Mouse (Mus musculus) embryonic facial prominence, embryonic 10.5 days (tissue): ENCODE measurements around the gene St6galnac3. TPM values are rescaled to one million over a fixed set of nuclear protein-coding genes. Genes with fewer than 3 reads are reported as not detected.
A peak's percentile ranks its signal among the peaks of the same experiment; 100 is the strongest.

ENCODE experiments used
- DNase-seq: peaks from one replicate; pipeline ENCODE4 v3.0.0-alpha.2; 2017; ENCODE audit warnings: low spot score
- H3K27ac ChIP-seq: fragments of 300-500 bp; sonication (generic); replicated peaks from 2 replicates; pipeline ENCODE4 v1.5.1; 2016; ENCODE audit warnings: mild to moderate bottlenecking
- H3K27me3 ChIP-seq: fragments of 300-500 bp; sonication (generic); replicated peaks from 2 replicates; pipeline ENCODE4 v1.6.1; 2016; ENCODE audit warnings: low read depth, mild to moderate bottlenecking; ENCODE audit not compliant: poor library complexity, severe bottlenecking
- H3K36me3 ChIP-seq: fragments of 300-500 bp; sonication (generic); replicated peaks from 2 replicates; pipeline ENCODE4 v1.6.1; 2016; ENCODE audit warnings: mild to moderate bottlenecking, moderate library complexity
- H3K4me1 ChIP-seq: fragments of 300-500 bp; sonication (generic); 2 replicates; pipeline ENCODE4 v1.6.1; 2016
- H3K4me3 ChIP-seq: fragments of 300-500 bp; sonication (generic); 2 replicates; pipeline ENCODE4 v1.5.1; 2016; ENCODE audit warnings: mild to moderate bottlenecking, moderate library complexity
- H3K9me3 ChIP-seq: fragments of 300-500 bp; sonication (generic); 2 replicates; pipeline ENCODE4 v1.6.1; 2016; ENCODE audit warnings: mild to moderate bottlenecking
- WGBS: fragments of 180-500 bp; shearing (Covaris S2); methylation state at CpG from one replicate; pipeline ENCODE4 v1.1.7; 2016; 5-methylcytosine and 5-hydroxymethylcytosine counted together
- polyA plus RNA-seq: library from polyadenylated mRNA; unstranded; fragments of >200 nt; fragmentation: Nextera tagmentation; extraction: Ambion mirVana; gene quantifications from 2 replicates; pipeline ENCODE4 v1.2.1, GENCODE M21; 2016

The St6galnac3 gene
- polyA plus RNA-seq, 1 experiment from 2014 or later = 54.1 TPM

- Histone ChIP-seq H3K27ac (no peak overlapping the region), H3K27me3 (no peaks in the 10 kb centered on the region), H3K9me3 (no peaks in the 10 kb centered on the region), H3K4me3 (no peak overlapping the region), H3K4me1 (peaks cover 17% of the 10 kb centered on the region; the same call in 1 of the 2 replicates), H3K36me3 (no peaks in the 10 kb centered on the region; the same call in 1 of the 2 replicates)
- 83% methylated on average over 10 of the region's 10 CpGs for WGBS
- DNase-seq = no peak
Measured at GRCm38 (mm10) chr3:153631988-153632672, 92.8 kb downstream of the St6galnac3 start.

GRCm38 (mm10) chr3:153626237-153626636 is 98.7 kb downstream of the St6galnac3 start:
- Histone ChIP-seq H3K4me1 (peaks cover 11% of the 10 kb centered on the region), H3K27me3 (no peaks in the 10 kb centered on the region), H3K36me3 (peaks cover under 1% of the 10 kb centered on the region; the same call in 1 of the 2 replicates), H3K4me3 (no peak overlapping the region), H3K27ac (no peak overlapping the region), H3K9me3 (no peaks in the 10 kb centered on the region)
- WGBS = 81% methylated on average over 5 of the region's 5 CpGs
- no peak for DNase-seq

DNA sequence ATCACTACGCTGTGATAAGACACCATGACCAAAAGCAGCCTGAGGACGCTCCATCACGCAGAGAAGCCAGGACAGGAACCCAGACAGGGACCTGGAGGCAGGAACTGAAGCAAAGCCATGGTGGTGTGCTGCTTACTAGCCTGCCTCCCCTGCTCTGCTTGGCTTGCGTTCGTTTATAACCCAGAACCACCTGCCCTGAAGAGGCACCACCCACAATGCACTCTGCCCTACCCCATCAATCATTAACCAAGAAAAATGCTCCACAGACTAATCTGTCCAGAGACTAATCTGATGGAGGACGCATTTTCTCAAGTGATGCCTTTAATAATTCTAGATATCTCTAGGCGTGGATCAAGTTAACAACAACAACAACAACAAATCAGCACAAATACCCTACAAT is 106.0 kb downstream of the St6galnac3 start:
- H3K36me3 ChIP-seq = peaks cover 12% of the 10 kb centered on the region
- WGBS = 93% methylated on average over 7 of the region's 7 CpGs
- H3K4me3 ChIP-seq = no peak overlapping the region
- DNase-seq = no peak
- no peaks in the 10 kb centered on the region for H3K27me3 ChIP-seq
- H3K4me1 ChIP-seq = peaks cover 20% of the 10 kb centered on the region
- no peak overlapping the region for H3K27ac ChIP-seq
- no peaks in the 10 kb centered on the region for H3K9me3 ChIP-seq

DNA sequence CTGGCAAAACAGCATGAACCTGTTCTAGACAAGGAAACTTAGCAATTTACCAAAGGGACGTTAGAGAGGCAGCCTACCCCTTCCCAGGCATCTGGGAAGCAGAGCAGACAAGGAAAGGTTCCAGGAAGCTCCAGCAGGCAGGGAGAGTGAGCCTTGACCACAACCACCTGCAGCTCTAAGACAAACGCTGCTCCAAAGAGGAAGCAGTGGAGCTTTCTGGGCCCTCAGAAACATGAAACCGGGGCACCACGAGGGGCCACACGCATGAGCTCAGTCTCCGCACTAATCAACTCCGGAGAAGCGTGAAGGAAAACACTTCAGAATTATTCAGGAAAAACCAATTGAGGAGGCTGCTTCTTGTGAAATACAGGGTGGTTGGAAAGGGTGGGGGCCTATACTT is 108.1 kb downstream of the St6galnac3 start:
- no peaks in the 10 kb centered on the region for H3K9me3 ChIP-seq
- H3K4me1 ChIP-seq = peaks cover 20% of the 10 kb centered on the region
- H3K27me3 ChIP-seq = no peaks in the 10 kb centered on the region
- H3K36me3 ChIP-seq = peaks cover 12% of the 10 kb centered on the region
- H3K4me3 ChIP-seq = no peak overlapping the region
- WGBS = 50% methylated on average over 8 of the region's 8 CpGs
- peak; percentile 23 for DNase-seq
- peak overlapping the region; percentile 37 for H3K27ac ChIP-seq

GRCm38 (mm10) chr3:153610239-153610638 is 114.7 kb downstream of the St6galnac3 start:
- Histone ChIP-seq H3K9me3 (no peaks in the 10 kb centered on the region), H3K36me3 (no peaks in the 10 kb centered on the region), H3K27me3 (no peaks in the 10 kb centered on the region), H3K4me3 (no peak overlapping the region), H3K4me1 (peaks cover 10% of the 10 kb centered on the region), H3K27ac (no peak overlapping the region)
- no peak for DNase-seq
- 87% methylated on average over 13 of the region's 13 CpGs for WGBS

- Histone ChIP-seq H3K27me3 (no peaks in the 10 kb centered on the region), H3K27ac (no peak overlapping the region), H3K4me3 (no peak overlapping the region), H3K4me1 (peaks cover 14% of the 10 kb centered on the region), H3K9me3 (no peaks in the 10 kb centered on the region), H3K36me3 (no peaks in the 10 kb centered on the region)
- DNase-seq = no peak
- 89% methylated on average over 3 of the region's 3 CpGs for WGBS
Measured at GRCm38 (mm10) chr3:153606331-153606730, 118.6 kb downstream of the St6galnac3 start.

- Histone ChIP-seq H3K27ac (peak overlapping the region; percentile 45; the same call in 1 of the 2 replicates), H3K27me3 (no peaks in the 10 kb centered on the region), H3K4me1 (peaks cover 14% of the 10 kb centered on the region), H3K36me3 (no peaks in the 10 kb centered on the region), H3K4me3 (no peak overlapping the region), H3K9me3 (no peaks in the 10 kb centered on the region)
- DNase-seq = no peak
- 72% methylated on average over 11 of the region's 11 CpGs for WGBS
Measured at GRCm38 (mm10) chr3:153605767-153606098, 119.2 kb downstream of the St6galnac3 start.

DNA sequence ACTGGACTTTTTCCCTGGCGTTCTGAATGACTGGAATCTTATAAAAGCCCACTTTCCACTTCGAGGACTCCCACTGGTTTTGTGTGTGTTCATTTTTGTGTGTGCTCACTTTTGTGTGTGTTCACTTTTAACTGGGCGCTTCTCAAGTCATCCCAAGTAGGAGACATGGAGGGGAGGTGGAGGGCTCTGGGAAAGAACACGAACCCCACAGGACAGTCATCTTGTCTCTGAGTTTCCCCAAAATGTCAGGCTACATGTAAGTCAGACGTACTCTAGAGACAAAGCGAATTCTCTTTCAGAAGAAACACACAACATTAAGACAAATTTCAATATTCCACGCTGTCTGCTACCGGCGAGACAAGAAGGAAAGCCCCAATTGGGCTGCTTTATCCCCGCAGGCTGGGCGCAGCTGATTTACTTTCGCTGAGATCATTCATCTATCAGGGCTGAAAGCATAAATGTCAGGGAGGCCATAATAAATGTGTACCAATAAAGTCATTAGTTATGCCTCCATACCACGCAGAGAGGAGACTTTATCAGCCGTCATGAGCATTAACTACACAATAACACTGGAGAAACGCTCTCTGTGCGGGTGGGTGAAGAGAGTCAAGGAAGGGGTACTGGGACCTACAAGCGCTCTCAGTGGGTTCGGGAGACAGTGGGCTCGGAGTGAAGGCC is 119.7 kb downstream of the St6galnac3 start:
- DNase-seq = no peak
- WGBS = 90% methylated on average over 19 of the region's 19 CpGs

DNA sequence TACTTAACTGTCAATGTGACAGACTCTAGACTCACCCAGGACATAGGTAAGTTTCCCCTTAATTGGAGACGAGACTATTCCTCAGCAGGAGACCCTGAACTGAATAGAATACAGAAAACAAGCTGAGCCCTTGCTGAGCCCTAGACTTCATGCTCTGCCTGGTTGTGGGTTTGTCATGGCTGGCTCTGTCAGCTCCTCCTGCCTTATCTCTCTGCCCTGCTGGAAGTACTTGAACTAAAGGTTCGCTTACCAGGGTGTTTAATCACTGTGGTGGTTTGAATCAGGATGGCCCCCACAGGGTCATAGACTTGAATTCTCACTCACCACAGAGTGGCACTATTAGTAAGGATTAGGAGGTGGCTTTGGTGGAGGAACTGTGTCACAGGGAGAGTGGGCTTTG is 125.8 kb downstream of the St6galnac3 start:
- H3K4me3 ChIP-seq = no peak overlapping the region
- no peak for DNase-seq
- H3K27me3 ChIP-seq = no peaks in the 10 kb centered on the region
- H3K36me3 ChIP-seq = no peaks in the 10 kb centered on the region
- 72% methylated on average over 2 of the region's 2 CpGs for WGBS
- no peaks in the 10 kb centered on the region for H3K9me3 ChIP-seq
- H3K27ac ChIP-seq = no peak overlapping the region
- peaks cover 17% of the 10 kb centered on the region for H3K4me1 ChIP-seq

More for the DNA sequence above, 119.7 kb downstream of the St6galnac3 start:
- H3K4me1 ChIP-seq = peaks cover 14% of the 10 kb centered on the region
- no peaks in the 10 kb centered on the region for H3K27me3 ChIP-seq
- no peak overlapping the region for H3K4me3 ChIP-seq
- H3K36me3 ChIP-seq = no peaks in the 10 kb centered on the region
- H3K27ac ChIP-seq = peak overlapping the region; percentile 45; the same call in 1 of the 2 replicates
- H3K9me3 ChIP-seq = no peaks in the 10 kb centered on the region

- Histone ChIP-seq H3K27ac (no peak overlapping the region), H3K4me1 (peaks cover 17% of the 10 kb centered on the region), H3K36me3 (no peaks in the 10 kb centered on the region), H3K4me3 (no peak overlapping the region), H3K27me3 (no peaks in the 10 kb centered on the region), H3K9me3 (no peaks in the 10 kb centered on the region)
- DNase-seq = no peak
- 90% methylated on average over 6 of the region's 6 CpGs for WGBS
Measured at GRCm38 (mm10) chr3:153598631-153599030, 126.3 kb downstream of the St6galnac3 start.

GRCm38 (mm10) chr3:153594531-153594930 is 130.4 kb downstream of the St6galnac3 start:
- Histone ChIP-seq H3K27ac (no peak overlapping the region), H3K36me3 (no peaks in the 10 kb centered on the region; the same call in 1 of the 2 replicates), H3K27me3 (no peaks in the 10 kb centered on the region), H3K4me1 (peaks cover 19% of the 10 kb centered on the region), H3K4me3 (no peak overlapping the region), H3K9me3 (0 out of 2 replicates have a peak, but pooled peaks cover 3% of the 10 kb centered on the region)
- DNase-seq = no peak
- 90% methylated on average over 9 of the region's 9 CpGs for WGBS

- Histone ChIP-seq H3K27me3 (no peaks in the 10 kb centered on the region), H3K4me3 (no peak overlapping the region), H3K36me3 (no peaks in the 10 kb centered on the region; the same call in 1 of the 2 replicates), H3K9me3 (0 out of 2 replicates have a peak, but pooled peaks cover 3% of the 10 kb centered on the region), H3K27ac (peak overlapping the region; percentile 44; the same call in 1 of the 2 replicates), H3K4me1 (peaks cover 19% of the 10 kb centered on the region)
- DNase-seq = no peak
- WGBS = 73% methylated on average over 4 of the region's 4 CpGs
Measured at GRCm38 (mm10) chr3:153593978-153594377, 131.0 kb downstream of the St6galnac3 start.

- Histone ChIP-seq H3K36me3 (no peaks in the 10 kb centered on the region; the same call in 1 of the 2 replicates), H3K27me3 (no peaks in the 10 kb centered on the region), H3K27ac (no peak overlapping the region), H3K9me3 (0 out of 2 replicates have a peak, but pooled peaks cover 3% of the 10 kb centered on the region), H3K4me1 (peaks cover 26% of the 10 kb centered on the region), H3K4me3 (no peak overlapping the region)
- no peak for DNase-seq
- 89% methylated on average over 3 of the region's 3 CpGs for WGBS
Measured at GRCm38 (mm10) chr3:153593103-153593502, 131.9 kb downstream of the St6galnac3 start.
